Mouse (Mus musculus) CD4-positive, CD25-positive, alpha-beta regulatory T cell, adult 9 weeks (primary cell): ENCODE data around the gene Gm11007. TPM values are rescaled to one million over a fixed set of nuclear protein-coding genes. Genes with fewer than 3 reads are reported as not detected.

Experiments used
- polyA plus RNA-seq: library from polyadenylated mRNA; unstranded; fragments of 100-300 nt; shearing (Covaris generic); gene quantifications from one replicate; pipeline ENCODE4 v1.2.1, GENCODE M21; 2017

The Gm11007 gene
- 6.8 TPM for polyA plus RNA-seq

GRCm38 (mm10) chr2:175643678-175644077, at the start of gene Gm11007:
TSS of gene Gm11007 (plus strand) at chr2:175643978.

Other genes starting within 250 kb of the Gm11007 start
- gene Gm4724, start 208.2 kb upstream of the Gm11007 start, polyA plus RNA-seq = 5.0 TPM
- gene Zfp965, start 174.0 kb upstream of the Gm11007 start, polyA plus RNA-seq = 8.3 TPM
- gene Zfp969, start 59.7 kb downstream of the Gm11007 start, polyA plus RNA-seq = not detected
- 6.8 TPM for gene Gm2007, start 97.6 kb downstream of the Gm11007 start, polyA plus RNA-seq
- not detected for gene Gm14288, start 157.1 kb downstream of the Gm11007 start, polyA plus RNA-seq
- 5.7 TPM for gene Gm6710, start 225.2 kb downstream of the Gm11007 start, polyA plus RNA-seq